Mouse (Mus musculus): ENCODE data around the gene Aqp8. TPM values are rescaled to one million over a fixed set of nuclear protein-coding genes. Genes with fewer than 3 reads are reported as not detected.

The Aqp8 gene
- not detected for polyA plus RNA-seq (2014; fragmentation: Illumina TruSeq; extraction: RNeasy Lipid Tissue Mini Kit (QIAGEN cat#74804); ENCODE audit: insufficient read depth, low read depth, low replicate concordance)

GRCm38 (mm10) chr7:123462070-123462501 lies at the start of gene Aqp8:
Gene Aqp8, plus strand, starts transcription at chr7:123462291.

GRCm38 (mm10) chr7:123500239-123501219 lies 38.4 kb downstream of the Aqp8 start, which contains the start of gene Zkscan2:
Gene Zkscan2, minus strand, starts transcription at chr7:123500449.

Other genes starting within 250 kb of the Aqp8 start
- not detected for gene Slc5a11, start 247.5 kb upstream of the Aqp8 start, polyA plus RNA-seq (2014; fragmentation: Illumina TruSeq; extraction: RNeasy Lipid Tissue Mini Kit (QIAGEN cat#74804); ENCODE audit: insufficient read depth, low read depth, low replicate concordance)
- gene Lcmt1, start 92.5 kb upstream of the Aqp8 start, polyA plus RNA-seq (2014; fragmentation: Illumina TruSeq; extraction: RNeasy Lipid Tissue Mini Kit (QIAGEN cat#74804); ENCODE audit: insufficient read depth, low read depth, low replicate concordance), result 22.4 TPM
- gene Arhgap17, start 92.4 kb upstream of the Aqp8 start, polyA plus RNA-seq (2014; fragmentation: Illumina TruSeq; extraction: RNeasy Lipid Tissue Mini Kit (QIAGEN cat#74804); ENCODE audit: insufficient read depth, low read depth, low replicate concordance), result 14.1 TPM
- gene Zkscan2, start 38.2 kb downstream of the Aqp8 start, polyA plus RNA-seq (2014; fragmentation: Illumina TruSeq; extraction: RNeasy Lipid Tissue Mini Kit (QIAGEN cat#74804); ENCODE audit: insufficient read depth, low read depth, low replicate concordance), result 0.08 TPM

Data from lung, adult 10 weeks (tissue).